Mouse (Mus musculus) T-helper 17 cell (primary cell): ENCODE data around the gene Arhgap4.

Experiments used
- in situ Hi-C, 2 experiments: fragments of 300-600 bp; cut with MboI, MseI; formaldehyde crosslinking; loops; 1 replicate in 1 of 2; 2 replicates in 1 of 2; pipeline ENCODE4 v1.15.1; 2025; ENCODE audit warnings: high pct_unique_total_duplicates in 2 of 2

Arhgap4 gene

DNA sequence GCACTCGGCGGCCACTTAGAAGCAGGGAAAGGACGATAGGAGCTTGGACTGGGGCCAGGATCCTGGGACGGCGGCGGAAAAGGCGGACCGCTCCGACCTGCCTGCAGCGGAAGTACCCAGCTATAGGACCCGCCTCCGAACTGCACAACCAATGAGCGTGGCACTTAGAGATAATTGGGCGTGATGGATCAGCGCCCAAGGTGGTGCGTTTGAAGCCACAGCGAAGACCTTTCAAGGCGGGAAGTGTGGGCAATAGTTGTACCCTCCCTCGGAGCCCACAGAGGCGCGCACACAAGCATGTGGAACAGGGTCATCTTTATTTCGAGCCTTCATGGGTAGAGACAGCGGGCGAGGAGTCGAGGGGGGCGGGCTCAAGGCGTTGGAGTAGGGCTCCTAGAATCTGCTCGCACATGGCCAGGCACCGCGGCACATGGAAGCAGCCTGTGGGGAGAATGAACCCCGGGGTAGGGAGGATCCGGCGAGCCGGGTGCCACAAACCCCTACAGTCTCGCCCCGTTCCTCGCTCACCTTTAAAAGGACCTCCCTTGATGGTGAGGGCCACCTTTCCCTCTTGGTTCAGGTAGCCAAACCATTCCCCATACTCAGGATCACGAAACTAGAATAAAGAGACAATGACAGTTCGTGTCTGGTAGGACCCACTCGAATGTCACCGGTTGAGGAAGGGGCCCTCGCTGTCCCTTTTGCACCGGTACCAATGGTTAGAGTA lies at the start of gene Arhgap4, which contains the start of gene Naa10:
TSS of gene Arhgap4 (minus strand) at position 48 of the 727 bp plus-strand sequence.
TSS of gene Naa10 (minus strand) at position 122 of the 727 bp plus-strand sequence.
- in situ Hi-C loops = loop anchor here in 1 of 2 experiments (10.0 kb wide), 1 partner anchor 1637 kb away; no protein-coding TSS in a partner anchor

DNA sequence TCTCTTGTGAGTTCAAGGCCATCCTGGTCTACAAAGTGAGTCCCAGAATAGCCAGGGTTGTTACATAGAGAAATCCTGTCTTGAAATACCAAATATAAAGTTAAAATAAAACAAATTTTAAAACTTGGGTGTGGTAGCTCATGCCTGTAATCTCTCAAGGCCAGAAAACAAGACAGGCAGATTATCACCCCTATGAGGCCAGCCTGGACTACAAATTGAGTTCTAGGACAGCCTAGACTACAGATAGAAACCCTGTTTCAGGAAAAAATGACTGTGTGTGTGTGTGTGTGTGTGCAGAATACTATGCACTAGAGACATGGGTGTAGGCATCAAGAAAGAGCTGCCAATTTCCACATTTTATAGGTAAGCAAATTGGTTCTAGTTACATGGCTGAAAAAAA lies 49.1 kb upstream of the Arhgap4 start:
- in situ Hi-C loops = no loop called here

DNA sequence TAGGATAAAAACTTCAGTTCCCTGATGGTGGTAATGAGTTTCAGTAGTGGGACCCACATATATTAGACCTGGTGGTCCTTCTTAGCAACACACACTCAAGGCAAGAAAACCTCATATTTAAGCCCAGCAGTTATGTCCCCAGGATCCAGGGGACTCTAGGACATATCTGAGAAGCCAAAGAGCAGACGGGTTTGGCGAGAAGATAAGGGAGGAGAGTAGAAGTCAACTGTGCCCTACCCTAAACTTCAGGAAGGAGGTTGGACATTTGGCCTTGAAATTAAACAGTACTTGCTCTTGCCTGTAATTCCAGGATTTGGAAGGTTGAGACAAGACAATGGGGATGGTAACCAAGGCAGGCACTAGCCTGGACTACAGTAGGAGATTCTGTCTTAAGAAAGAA lies 48.1 kb upstream of the Arhgap4 start:
- in situ Hi-C loops = no loop called here

DNA sequence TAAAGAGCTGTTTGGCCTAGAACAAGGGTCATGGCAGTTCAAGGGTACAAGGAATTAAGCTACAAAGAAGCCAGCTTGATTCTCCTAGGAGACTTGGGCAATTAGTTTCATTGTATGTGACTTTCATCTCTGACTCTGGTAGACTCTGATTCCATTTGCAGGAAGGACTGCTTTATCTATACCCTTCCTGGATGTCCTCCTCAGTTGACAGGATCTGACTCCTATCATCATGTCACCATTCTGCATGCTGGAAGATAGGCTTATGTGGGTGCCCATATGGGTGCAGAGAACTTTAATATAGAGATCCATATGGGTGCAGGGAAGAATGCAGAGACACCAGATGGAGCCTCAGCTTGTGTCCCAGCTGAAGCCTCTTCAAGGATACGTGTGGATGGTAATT lies 47.5 kb upstream of the Arhgap4 start:
- in situ Hi-C loops = no loop called here

DNA sequence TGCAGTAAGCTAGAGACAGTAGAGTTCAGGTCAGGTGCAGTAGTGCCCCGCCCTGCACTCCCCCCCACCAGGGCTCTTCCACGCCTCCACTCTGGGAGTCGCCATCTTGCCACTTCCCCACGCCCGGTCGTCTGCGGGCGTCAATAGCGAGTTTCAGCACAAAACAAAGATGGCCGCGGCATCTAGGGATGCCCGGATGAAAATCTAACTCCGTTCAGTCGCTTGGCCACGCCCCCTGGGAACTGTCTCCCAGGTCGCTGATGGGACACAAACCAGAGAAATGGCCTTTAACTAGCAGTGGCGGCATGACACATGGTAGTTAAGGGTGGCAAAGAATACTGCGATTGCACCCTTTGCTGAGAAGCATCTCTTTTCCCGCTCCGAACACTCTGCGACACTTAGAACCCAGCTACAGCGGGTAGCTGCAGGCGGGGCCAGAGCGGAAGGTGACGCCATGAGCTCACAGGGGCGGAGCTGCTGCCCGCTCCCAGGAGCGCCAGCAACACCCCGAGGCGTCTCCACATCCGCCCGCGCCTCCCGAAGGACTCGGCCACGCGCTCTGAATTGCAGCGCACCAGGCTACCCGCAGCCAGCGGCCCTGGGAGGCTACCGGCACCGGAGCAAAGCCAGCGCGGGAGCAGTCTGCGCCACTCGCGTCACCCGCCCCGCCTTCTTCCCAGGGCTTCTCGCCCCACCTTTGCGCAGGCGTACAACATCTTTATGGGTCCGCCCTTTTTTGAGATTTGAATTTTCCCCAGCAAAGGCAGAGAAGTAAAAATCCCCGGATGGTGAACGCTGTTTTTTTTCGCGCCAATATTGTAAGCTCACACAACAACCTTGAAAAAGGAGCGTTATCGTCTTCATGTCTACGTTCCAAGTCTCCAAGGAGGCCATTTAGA lies 45.8 kb upstream of the Arhgap4 start:
- in situ Hi-C loops = no loop called here

DNA sequence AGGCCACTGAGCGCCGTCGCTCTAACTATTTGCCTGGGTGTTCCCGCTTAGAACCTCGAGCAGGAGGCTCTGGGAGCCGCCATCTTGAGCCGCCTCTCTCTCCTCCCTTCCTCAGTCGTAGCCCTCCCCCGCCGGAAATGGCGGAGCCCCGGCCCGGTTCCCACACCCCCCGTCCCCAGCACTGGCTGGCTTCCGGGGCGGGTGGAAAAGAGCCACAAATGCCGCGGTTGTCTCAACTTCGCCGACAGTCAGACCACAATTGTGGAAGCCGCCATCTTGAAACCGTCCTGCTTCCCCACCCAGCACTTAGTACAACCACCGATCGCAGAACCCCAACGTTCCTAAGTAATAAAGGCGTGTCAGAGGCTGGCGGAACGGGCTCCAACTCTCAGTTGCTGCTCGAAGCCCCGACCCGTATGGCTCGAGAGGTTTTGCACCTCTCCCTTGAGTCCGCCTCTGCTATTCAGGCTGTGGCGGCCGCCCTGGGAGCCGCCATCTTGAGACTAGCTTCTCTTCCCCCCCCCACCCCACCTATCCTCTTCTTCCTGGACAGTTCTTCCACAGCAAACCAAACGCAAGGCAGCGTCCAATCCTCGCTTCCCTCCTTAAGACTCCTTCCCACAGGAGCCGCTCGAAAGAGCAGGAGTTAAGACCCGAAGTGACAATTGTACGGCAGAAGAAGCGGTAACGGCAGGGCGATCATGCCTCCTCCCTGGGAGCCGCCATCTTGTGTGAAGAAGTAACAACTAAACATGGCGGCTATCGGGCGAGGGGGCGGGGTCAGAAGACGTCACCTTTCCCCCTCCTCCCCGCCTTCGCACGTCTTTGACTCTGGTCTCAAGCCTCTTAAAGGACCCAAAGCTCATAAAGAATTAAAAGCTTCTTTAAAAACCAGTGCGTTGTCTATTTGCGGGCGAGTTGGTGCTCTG lies 44.8 kb upstream of the Arhgap4 start, which contains the start of gene Hcfc1:
TSS of gene Hcfc1 (minus strand) at position 110 of the 929 bp plus-strand sequence.
- in situ Hi-C loops = no loop called here

DNA sequence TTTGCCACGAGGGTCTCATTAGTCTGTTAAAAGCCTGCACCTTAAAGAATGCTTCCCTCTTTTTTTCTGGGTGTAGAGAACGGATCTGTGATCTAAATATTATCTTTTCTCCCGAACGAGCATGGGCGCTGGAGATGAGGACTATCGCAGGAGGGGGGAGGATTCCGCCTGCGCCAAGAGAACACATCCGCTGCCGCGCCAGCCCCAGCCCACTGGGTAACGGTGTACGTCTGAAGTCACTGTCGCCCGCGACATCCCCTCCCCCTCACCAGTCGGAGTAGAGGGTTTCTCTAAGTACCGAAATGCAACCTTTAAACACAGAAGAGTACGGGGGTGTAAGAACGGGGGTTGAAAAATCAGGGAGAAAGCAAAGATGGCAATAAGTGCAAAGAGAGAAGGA lies 43.6 kb upstream of the Arhgap4 start:
- in situ Hi-C loops = no loop called here

DNA sequence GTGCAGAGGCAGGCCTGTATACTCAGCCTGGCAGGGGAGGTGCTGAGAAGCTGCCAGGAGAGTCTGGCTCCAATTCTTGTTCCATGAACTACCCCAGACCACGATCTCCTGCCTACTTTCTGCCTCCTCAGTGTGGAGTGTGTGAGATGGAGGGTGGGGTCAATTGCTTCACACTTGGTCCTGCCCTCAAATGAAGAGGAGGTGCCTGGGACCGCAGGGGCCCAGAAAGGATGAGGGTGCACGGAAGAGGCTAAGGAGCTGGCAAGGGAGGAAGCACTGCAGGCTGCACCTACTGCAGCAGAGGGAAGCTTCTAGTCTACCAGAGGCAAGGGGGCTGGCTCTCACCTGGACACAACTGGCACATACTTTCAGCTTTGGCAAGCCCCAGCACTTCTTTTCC lies 42.7 kb upstream of the Arhgap4 start:
- in situ Hi-C loops = no loop called here

DNA sequence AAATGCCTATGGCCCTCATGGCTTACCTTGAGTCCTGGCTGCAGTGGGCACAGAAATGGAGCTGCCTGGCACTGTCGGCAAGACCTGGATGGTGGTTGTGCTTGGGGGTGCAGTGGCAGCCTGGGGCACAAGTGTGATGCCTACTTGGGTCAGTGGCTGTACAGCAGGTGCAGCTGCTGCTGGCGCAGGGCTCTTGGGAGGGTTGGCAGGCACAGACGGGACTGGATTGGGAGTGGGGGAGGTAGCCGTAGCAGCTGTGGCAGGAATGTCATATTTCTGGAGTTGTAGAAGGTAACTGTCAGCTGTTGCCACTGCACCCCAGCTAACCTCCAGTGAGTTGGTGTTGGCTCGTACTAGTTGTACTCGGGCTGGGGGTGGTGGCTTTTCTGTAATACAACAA lies 33.3 kb upstream of the Arhgap4 start:
- in situ Hi-C loops = loop anchor here in 1 of 2 experiments (10.0 kb wide), 1 partner anchor 160 kb away; no protein-coding TSS in a partner anchor

DNA sequence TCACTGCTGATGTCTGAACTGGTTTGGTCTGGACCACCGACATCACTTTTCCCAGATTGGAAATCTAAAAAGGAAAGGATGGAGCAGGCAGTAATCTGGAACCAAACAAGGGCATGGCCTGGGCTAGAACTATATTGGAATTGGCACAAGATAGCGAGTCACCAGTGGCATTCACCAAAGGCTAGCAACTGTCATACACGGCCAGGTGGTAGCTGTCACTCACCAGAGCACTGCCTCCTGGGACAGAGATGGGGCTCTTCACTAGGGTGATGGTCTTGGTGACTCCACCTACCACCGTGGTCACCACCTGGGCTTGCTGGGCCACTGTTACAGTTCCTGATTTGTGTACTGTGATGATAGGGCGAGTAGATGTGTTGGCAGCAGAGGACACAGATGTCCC lies 30.9 kb upstream of the Arhgap4 start:
- in situ Hi-C loops = loop anchor here in 1 of 2 experiments (10.0 kb wide), 1 partner anchor 158 kb away; no protein-coding TSS in a partner anchor

DNA sequence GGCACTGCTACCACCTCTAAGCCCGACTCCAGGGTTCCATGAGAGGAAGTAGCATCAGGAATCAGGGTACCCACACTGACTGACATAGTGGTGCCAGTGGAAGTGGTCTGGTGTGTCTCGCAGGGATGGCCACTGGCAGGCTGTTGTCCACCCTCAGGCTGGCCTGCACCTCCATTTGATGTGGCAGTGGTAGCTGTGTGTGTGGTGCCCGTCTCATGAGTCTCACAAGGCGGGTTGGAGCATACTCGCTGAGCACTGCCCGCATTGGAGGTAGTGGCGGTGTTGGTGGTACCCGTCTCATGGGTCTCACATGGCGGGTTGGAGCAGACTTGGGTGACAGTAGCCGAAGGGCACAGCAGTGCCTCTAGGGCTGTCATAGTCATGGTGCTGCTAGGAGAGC lies 27.7 kb upstream of the Arhgap4 start:
- in situ Hi-C loops = loop anchor here in 1 of 2 experiments (5.0 kb wide), 1 partner anchor 152 kb away; no protein-coding TSS in a partner anchor

DNA sequence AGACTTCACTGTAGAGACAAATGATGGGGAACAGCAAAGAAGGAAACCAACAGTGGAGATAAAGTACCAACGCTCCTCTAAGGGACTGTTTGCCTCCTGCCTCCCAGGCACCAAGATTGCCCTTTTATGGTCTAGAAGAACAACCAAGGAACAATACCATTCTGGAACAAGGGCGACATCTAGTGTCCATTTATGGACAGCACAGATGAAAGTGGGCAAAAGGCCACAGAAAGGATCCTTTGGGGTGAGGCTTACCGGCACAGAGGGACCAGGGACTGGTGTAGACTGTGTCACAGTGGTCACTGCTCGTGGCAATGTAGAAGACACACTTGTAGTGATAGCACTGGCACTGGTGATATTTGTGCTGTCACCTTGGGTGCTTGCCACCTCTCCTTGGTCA lies 27.0 kb upstream of the Arhgap4 start:
- in situ Hi-C loops = loop anchor here in 1 of 2 experiments (5.0 kb wide), 1 partner anchor 151 kb away; no protein-coding TSS in a partner anchor

DNA sequence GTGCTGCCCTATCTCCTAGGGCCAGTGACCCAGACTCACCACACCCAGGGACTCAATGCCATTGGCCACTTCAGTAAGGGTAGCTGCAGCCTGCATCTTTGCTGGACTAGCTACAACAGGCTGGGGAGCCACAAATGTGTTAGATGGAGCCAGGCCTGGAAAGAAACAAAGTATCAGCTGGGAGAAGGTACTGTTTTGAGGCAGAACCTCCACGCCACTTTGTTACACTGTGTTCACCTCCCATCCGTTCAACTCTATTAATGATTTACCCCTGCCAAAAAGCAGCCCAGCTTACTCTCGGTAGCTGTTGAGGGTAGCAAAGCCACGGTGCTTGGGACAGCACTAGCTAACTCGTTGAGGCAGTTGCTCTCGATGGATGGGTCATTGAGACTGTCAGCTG lies 25.2 kb upstream of the Arhgap4 start:
- in situ Hi-C loops = loop anchor here in 1 of 2 experiments (5.0 kb wide), 1 partner anchor 150 kb away; no protein-coding TSS in a partner anchor

DNA sequence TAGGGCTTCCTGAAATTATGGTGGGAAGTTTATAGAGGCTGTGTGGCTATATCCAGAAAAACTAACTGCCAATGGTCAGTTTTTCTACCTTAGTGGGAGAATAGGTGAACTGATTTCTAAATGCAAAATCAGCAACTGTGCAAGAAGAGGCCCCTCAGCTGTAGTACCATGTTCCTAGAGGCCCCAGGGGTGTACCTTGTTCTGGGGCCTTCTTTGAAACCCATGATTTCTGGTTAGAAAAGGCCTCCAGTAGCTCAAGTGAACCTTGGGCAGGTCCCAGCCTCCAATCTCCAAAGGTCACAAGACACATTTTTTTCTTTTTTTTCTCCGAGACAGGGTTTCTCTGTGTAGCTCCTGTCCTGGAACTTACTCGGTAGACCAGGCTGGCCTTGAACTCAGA lies 20.6 kb upstream of the Arhgap4 start:
- in situ Hi-C loops = no loop called here

DNA sequence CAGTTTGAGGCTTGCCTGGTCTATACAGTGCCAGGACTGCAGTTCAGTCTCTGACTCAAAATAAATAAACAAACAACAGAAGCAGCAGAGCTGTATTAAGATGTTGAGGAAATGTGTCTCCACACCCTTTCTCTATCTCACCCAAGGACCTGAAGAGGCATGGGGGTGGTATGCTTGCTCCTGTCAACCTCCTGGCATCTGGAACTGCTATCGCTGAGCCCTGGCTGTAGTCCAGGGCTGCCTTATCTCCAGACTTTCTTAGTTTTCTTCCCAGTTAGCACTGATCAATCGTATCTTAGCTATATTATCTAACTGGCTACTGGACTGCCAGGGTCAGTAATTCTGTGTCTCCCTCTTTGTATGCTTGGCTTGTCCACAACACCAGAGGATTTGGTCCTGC lies 20.2 kb upstream of the Arhgap4 start:
- in situ Hi-C loops = no loop called here

DNA sequence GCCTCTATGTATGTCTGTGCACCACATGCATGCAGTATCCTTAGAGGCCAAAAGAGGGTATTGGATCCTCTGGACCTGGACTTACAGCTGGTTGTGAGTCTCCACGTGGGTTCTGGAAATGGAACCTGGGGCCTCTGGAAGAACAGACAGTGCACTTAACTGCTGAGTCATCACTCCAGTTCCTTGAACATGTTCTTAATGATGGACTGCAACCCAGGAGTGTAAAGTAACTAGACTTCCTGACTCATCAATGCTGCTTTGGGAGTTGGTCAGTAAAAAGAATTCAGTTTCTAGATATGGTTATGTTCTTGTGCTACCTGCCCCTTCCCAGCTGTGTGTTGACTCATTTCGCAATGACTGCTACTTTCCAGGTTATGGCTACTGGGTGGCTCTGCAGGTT lies 10.2 kb upstream of the Arhgap4 start:
- in situ Hi-C loops = no loop called here

DNA sequence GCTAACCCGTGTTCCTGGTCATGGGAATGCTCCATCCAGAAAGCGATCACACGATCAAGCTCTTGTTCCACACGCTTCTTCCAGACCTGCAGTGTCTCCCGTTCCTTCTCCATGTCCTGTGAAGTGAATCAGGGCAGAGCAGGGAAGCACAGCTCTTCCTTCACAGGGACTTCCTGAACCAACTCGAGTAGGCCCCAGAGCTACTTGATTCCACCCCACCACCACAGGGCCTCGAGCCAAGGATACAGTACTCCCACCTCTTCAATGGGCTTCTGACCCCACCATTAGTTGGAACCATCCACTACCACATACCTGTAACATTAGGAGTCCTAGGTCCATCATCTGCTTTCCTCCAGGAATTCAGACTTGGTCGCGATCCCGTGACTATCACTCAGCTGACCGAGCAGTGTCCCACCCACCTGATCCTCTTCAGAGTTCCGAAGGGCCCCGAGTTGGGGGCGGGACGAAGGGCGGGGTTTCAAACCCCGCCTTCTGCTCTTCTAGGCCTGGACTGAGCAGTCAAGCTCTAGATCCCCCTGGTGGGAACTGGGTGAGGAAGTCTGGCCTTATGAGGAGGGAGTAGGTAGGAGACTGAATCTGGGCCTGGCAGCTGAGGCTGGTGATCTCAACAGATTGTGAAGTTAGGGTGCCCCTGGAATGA lies 8.9 kb upstream of the Arhgap4 start, which contains the start of gene Renbp:
TSS of gene Renbp (minus strand) at position 449 of the 661 bp plus-strand sequence.
- in situ Hi-C loops = no loop called here

DNA sequence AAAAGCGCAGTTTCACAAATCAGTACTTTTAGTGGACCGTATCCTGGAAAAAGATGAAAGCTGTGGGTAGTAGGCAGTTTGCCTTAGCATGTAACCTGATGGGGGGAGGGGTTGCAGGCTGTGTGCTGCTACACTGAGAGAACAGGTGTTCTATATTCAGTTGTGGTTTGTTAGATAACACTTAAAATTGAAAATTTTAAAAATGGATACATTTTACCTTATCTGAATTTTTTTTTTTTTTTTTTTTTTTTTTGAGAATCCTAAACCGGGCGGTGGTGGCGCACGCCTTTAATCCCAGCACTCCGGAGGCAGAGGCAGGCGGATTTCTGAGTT lies 846 bp upstream of the Arhgap4 start:
- in situ Hi-C loops = loop anchor here in 1 of 2 experiments (10.0 kb wide), 1 partner anchor 1638 kb away; no protein-coding TSS in a partner anchor

DNA sequence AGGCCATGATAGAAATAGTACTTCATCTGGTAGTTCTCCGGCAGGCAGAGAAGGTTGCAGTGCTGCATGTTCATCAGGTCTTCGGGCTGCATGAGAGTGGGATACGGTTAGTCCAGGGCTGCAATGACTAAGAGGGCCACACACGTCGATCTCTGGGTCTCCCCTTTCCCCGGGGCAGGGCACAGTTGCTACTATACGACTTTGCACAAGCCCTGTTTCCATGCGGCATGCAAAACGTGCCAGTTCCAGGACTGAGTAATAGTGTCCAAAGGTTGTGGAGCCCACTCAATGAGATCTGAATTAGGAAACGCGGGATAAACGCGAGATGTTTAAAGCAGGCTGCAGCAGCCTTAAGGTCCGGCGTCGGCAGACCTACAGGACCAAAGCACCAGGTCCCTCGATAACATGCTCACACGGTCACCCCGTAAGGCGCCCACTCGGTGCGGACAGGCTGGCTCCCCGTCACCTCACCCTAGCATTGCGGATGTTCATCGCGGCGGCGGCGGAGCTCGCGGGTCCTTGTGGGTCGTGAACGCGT lies 316 bp downstream of the Arhgap4 start:
- in situ Hi-C loops = loop anchor here in 1 of 2 experiments (10.0 kb wide), 1 partner anchor 1637 kb away; no protein-coding TSS in a partner anchor

DNA sequence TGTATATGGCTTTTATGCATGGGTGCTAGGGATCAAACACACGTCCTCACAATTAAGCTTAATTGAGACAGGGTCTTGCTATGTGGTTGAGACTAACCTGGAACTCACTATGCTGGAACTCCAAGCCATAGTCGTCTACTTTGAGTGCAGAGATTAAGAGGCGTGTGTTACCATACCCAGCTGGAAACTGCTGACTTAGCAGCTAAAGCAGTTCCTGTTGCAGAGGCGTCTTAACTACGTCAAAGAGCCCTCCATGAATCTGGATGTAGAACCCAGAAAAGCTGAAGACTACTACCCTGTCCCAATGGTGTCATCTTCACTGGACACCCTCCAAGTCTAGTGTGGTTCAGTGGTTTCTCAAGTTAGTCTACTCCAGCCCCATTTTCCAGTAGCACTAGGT lies 3.0 kb downstream of the Arhgap4 start:
- in situ Hi-C loops = no loop called here
